Mouse (Mus musculus): Measurements from ENCODE around the gene Fau. TPM values are rescaled to one million over a fixed set of nuclear protein-coding genes. Genes with fewer than 3 reads are reported as not detected.
"Not testable (repeated sequence)": the region's sequence is repeated elsewhere in the genome, so short reads cannot be mapped to it uniquely, and the experiment has no call there.

Gene Fau
- total and polyA plus RNA-seq, 2 experiments from 2014 or later: 494 to 625 TPM

GRCm38 (mm10) chr19:6042293-6042692, 15.4 kb upstream of the Fau start:
- no peak for ATAC-seq (ENCODE audit: low FRiP score)
- Histone ChIP-seq H3K9me3 (ENCODE audit: low read length) (no peaks in the 10 kb centered on the region), H3K36me3 (ENCODE audit: insufficient read depth, low read length) (no peaks in the 10 kb centered on the region), H3K4me2 (ENCODE audit: low read depth, low read length, poor library complexity, severe bottlenecking) (no peak overlapping the region), H3K4me3 (ENCODE audit: low read depth, low read length) (no peak overlapping the region), H3K27ac (ENCODE audit: low read depth, low read length) (no peak overlapping the region), H3K9ac (replicated peaks; ENCODE audit: low read length, poor library complexity, severe bottlenecking) (no peak overlapping the region), H3K27me3 (ENCODE audit: insufficient read depth, low read length) (no peaks in the 10 kb centered on the region), H3K4me1 (ENCODE audit: insufficient read depth, low read length) (peaks cover 6% of the 10 kb centered on the region)
- no peak for DNase-seq (ENCODE audit: low spot score)
- TF ChIP-seq CTCF (IDR thresholded peaks at IDR 0.05): no peak
- 75% methylated on average over 9 of the region's 9 CpGs for WGBS

- H3K9ac ChIP-seq (replicated peaks; ENCODE audit: low read length, poor library complexity, severe bottlenecking); H3K4me2 ChIP-seq (ENCODE audit: low read depth, low read length, poor library complexity, severe bottlenecking); H3K27me3 ChIP-seq (ENCODE audit: insufficient read depth, low read length); H3K27ac ChIP-seq (ENCODE audit: low read depth, low read length); H3K4me3 ChIP-seq (ENCODE audit: low read depth, low read length); ATAC-seq (ENCODE audit: low FRiP score); H3K9me3 ChIP-seq (ENCODE audit: low read length): not testable (repeated sequence)
- DNase-seq (ENCODE audit: low spot score): peak; percentile 67
- WGBS: 58% methylated on average over 4 of the region's 4 CpGs
- TF ChIP-seq CTCF (IDR thresholded peaks at IDR 0.05): peak; percentile 74
- Histone ChIP-seq H3K36me3 (ENCODE audit: insufficient read depth, low read length) (peaks cover 10% of the 10 kb centered on the region), H3K4me1 (ENCODE audit: insufficient read depth, low read length) (peaks cover 10% of the 10 kb centered on the region)
Observed at GRCm38 (mm10) chr19:6044102-6044501, 13.5 kb upstream of the Fau start.

- no peaks in the 10 kb centered on the region for H3K27me3 ChIP-seq (ENCODE audit: insufficient read depth, low read length)
- 16% methylated on average over 20 of the region's 20 CpGs for WGBS
- peak; percentile 55 for TF ChIP-seq CTCF (IDR thresholded peaks at IDR 0.05)
- ATAC-seq (ENCODE audit: low FRiP score) (peak; percentile 17), DNase-seq (ENCODE audit: low spot score) (peak; percentile 65)
- H3K9me3 ChIP-seq (ENCODE audit: low read length): no peaks in the 10 kb centered on the region
- peak overlapping the region; percentile 97 for H3K4me2 ChIP-seq (ENCODE audit: low read depth, low read length, poor library complexity, severe bottlenecking)
- peaks cover 10% of the 10 kb centered on the region for H3K4me1 ChIP-seq (ENCODE audit: insufficient read depth, low read length)
- peak overlapping the region; percentile 80 for H3K9ac ChIP-seq (replicated peaks; ENCODE audit: low read length, poor library complexity, severe bottlenecking)
- peak overlapping the region; percentile 97 for H3K27ac ChIP-seq (ENCODE audit: low read depth, low read length)
- H3K36me3 ChIP-seq (ENCODE audit: insufficient read depth, low read length): peaks cover 26% of the 10 kb centered on the region
- H3K4me3 ChIP-seq (ENCODE audit: low read depth, low read length): peak overlapping the region; percentile 65
Observed at GRCm38 (mm10) chr19:6045366-6046293, 12.0 kb upstream of the Fau start.

GRCm38 (mm10) chr19:6046294-6047153, 11.1 kb upstream of the Fau start, which contains the start of gene Syvn1:
TSS of gene Syvn1 (plus strand) at chr19:6046576.
- peak; percentile 97 for DNase-seq (ENCODE audit: low spot score)
- Histone ChIP-seq H3K4me2 (ENCODE audit: low read depth, low read length, poor library complexity, severe bottlenecking) (peak within 1 kb of the TSS; percentile 97), H3K9me3 (ENCODE audit: low read length) (no peaks in the 10 kb centered on the region), H3K27ac (ENCODE audit: low read depth, low read length) (peak within 1 kb of the TSS; percentile 97), H3K4me1 (ENCODE audit: insufficient read depth, low read length) (peaks cover 10% of the 10 kb centered on the region), H3K9ac (replicated peaks; ENCODE audit: low read length, poor library complexity, severe bottlenecking) (peak within 1 kb of the TSS; percentile 80), H3K4me3 (ENCODE audit: low read depth, low read length) (peak within 1 kb of the TSS; percentile 65), H3K36me3 (ENCODE audit: insufficient read depth, low read length) (peaks cover 35% of the 10 kb centered on the region), H3K27me3 (ENCODE audit: insufficient read depth, low read length) (no peaks in the 10 kb centered on the region)
- peak; percentile 89 for ATAC-seq (ENCODE audit: low FRiP score)
- no peak for TF ChIP-seq CTCF (IDR thresholded peaks at IDR 0.05)
- WGBS: under 1% methylated on average over 65 of the region's 65 CpGs

DNA sequence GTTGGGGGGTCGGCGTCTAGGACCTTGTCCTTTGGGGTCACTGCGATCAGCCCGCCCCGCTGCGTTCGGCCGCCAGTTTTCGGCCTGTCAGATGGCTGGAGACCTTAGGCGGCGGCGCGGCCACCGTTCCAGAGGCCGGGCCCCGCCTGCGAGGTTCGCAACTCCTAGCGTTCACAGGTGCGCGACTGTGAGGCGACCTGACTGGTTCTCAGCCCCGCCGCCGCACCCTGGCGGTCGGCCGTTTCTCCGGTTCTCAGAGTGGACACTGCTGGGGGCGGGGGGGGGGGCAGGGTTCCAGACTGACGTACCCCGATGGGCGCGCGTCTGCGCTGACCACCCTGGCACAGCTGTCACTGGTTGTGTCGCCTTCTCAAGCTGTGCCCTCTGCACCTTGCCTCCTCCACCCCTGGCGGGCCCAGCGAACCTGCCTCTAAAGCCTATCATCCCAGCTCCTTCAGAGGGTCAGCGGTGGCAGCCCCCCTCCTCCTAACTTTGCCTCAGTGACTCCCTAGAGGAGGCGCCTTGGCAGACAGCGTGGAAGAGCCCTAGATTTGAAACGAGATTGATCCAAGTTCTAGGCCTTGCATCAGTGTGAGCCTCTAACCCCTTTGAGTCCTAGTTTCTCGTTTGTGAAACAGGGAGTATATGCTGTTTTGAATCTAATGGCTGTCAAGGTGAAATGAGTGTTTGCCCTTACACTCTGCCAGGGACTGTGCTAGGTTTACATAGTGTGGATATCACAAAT, 10.3 kb upstream of the Fau start:
- ATAC-seq (ENCODE audit: low FRiP score): peak; percentile 12; the same call in 1 of the 2 replicates
- H3K4me2 ChIP-seq (ENCODE audit: low read depth, low read length, poor library complexity, severe bottlenecking): peak overlapping the region; percentile 97
- H3K9ac ChIP-seq (replicated peaks; ENCODE audit: low read length, poor library complexity, severe bottlenecking): peak overlapping the region; percentile 80
- WGBS: 2% methylated on average over 42 of the region's 44 CpGs
- peak overlapping the region; percentile 65 for H3K4me3 ChIP-seq (ENCODE audit: low read depth, low read length)
- peaks cover 43% of the 10 kb centered on the region for H3K36me3 ChIP-seq (ENCODE audit: insufficient read depth, low read length)
- no peak for DNase-seq (ENCODE audit: low spot score)
- peak overlapping the region; percentile 97 for H3K27ac ChIP-seq (ENCODE audit: low read depth, low read length)
- peaks cover 10% of the 10 kb centered on the region for H3K4me1 ChIP-seq (ENCODE audit: insufficient read depth, low read length)
- 0 out of 2 replicates have a peak, but pooled peaks have one; percentile 7 for TF ChIP-seq CTCF (IDR thresholded peaks at IDR 0.05)
- no peaks in the 10 kb centered on the region for H3K9me3 ChIP-seq (ENCODE audit: low read length)
- no peaks in the 10 kb centered on the region for H3K27me3 ChIP-seq (ENCODE audit: insufficient read depth, low read length)

Data from midbrain, postnatal 0 days (tissue).